Mouse (Mus musculus) kidney, adult 2 months (tissue): ENCODE results near the gene Mcur1.

Experiments
- CTCF ChIP-seq: fragments of 200-500 bp; conservative IDR thresholded peaks from 2 replicates; pipeline ENCODE4 v1.5.1; 2011; ENCODE audit warnings: low read depth, mild to moderate bottlenecking, control low read depth, low read length, moderate library complexity, mixed read lengths; ENCODE audit not compliant: insufficient read depth, insufficient read length
- POLR2A ChIP-seq: fragments of 200-500 bp; IDR thresholded peaks from one replicate; pipeline ENCODE4 v1.6.1; 2011; ENCODE audit warnings: low read depth, low read length, control low read depth

DNA sequence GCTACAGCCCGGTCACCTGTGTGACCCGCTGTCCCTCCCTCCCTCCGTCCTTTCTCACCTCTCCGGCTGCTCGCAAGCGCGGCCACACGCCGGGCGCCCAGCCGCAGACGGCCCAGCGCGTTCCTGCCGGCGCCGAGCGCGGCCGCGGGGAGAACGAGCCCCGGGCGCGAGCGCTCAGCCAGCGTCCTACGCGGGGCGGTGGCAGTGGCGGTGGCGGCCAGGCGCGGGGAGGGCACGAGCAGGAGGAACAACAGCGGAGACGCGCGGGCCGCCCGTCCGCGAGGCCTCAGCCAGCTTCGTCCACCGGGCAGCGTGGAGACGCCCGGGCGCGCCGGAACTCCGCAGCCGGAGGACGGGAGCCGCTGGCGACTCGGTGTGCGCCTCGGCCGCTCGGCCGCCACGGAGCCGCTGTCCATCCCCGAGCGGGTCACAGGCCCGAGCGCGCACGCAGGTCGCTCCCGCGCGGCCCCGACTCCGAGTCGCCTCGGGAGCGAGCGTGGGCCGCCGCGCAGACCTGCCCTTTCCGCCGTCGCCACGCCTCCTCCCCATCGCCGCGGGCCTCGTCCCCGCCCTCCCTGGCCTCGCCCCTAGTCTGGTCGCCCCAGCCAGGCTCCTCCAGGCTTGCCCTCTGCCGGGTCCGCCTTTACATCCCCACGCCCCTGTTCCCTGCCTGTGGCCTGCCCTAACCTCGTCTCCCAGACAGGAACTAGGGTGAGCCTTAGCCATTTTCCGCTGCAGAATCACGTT, at the start of gene Mcur1:
- TF ChIP-seq CTCF, result no peak
- peak; percentile 66 for TF ChIP-seq POLR2A
